Comparison of ENCODE assay signal across 8 mouse cellular contexts in the genomic region with DNA sequence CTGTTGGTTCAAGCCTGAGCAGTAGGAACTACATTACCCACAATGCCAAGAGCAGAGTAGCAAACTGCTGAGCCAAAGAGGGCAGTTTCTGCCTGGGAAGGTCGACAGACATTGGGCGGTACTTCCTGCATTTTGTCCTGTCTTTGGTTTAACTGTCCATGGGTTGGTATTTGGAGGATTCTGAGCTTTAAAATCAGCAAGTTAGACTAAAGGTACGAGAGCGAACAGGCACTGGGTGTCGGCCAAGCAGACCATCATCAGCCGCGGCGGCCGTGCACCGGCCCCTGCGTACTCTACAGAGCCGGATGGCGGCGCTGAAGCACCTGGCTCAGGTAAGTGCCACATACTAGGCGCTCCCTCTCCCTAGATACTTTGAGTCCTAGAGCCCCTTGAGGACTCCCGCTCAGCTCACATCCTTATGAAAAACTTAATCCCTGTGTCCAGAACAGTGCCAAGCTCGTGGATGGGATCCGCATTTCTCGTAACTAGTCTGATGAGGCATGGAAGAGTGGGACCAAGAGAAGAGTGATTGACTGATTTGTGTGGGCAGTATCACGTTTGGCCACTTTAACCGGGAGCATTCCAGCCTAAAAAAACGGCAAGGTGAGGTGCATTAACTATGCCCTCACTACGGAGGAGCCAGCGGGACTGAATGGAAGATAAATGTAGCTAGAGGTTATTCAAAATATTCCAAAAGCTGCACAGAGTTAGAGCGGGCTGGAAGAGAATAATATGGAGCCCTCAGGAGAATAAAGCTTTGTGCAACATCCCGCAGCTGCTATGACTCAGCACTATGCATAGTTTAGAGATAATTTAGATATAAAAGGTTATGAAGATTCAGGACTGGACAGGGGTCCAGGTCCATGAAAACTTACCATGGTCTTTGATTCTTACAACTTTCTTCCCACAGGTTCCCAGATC. TPM values are rescaled to one million over a fixed set of nuclear protein-coding genes. Genes with fewer than 3 reads are reported as not detected.
A peak's percentile ranks its signal among the peaks of the same experiment; 100 is the strongest.
DNase-seq lines count a peak whose midpoint lies in the region; ATAC-seq and TF ChIP-seq lines count a peak whose summit lies in the region.

A gene (plus strand): TSS at position 104 of the 921 bp plus-strand sequence.

- peak; percentile 84 for DNase-seq in R1 (ENCODE audit: low read depth, low spot score)
- DNase-seq in cerebellum, postnatal 14 days: peak; percentile 64 to 74
- peak; percentile 31 to 47 for DNase-seq in frontal cortex, postnatal 25 days (ENCODE audit: low spot score in 2 of 2)
- peak; percentile 55 to 88 for DNase-seq in layer of hippocampus, postnatal 14 days (ENCODE audit: low spot score in 2 of 2)
- DNase-seq in lung, postnatal 0 days (ENCODE audit: low spot score): peak; percentile 84
- DNase-seq in ovary, postnatal 10 days (ENCODE audit: low spot score): peak; percentile 13
- DNase-seq in thymus, postnatal 14 days: peak; percentile 32

- ATAC-seq in hindbrain, embryonic 13.5 days (ENCODE audit: low FRiP score): peak; percentile 95
- peak; percentile 98 for ATAC-seq in lung, postnatal 0 days

- peak within 1 kb of the TSS; percentile 84 for H3K9ac ChIP-seq in hindbrain, embryonic 13.5 days
- H3K9ac ChIP-seq in lung, postnatal 0 days (replicated peaks; ENCODE audit: low read depth): peak within 1 kb of the TSS; percentile 30

- H3K27me3 ChIP-seq in hindbrain, embryonic 13.5 days: no peaks in the 10 kb centered on the region
- H3K27me3 ChIP-seq in lung, postnatal 0 days (replicated peaks; ENCODE audit: insufficient read depth, low read length): no peaks in the 10 kb centered on the region

- WGBS in hindbrain, embryonic 13.5 days: 2% methylated on average over 26 of the region's 26 CpGs
- WGBS in lung, postnatal 0 days: 1% methylated on average over 26 of the region's 26 CpGs

- peak; percentile 38; the same call in 1 of the 2 replicates for TF ChIP-seq EP300 in lung, postnatal 0 days (IDR thresholded peaks at IDR 0.05)

- peak within 1 kb of the TSS; percentile 75 for H3K4me2 ChIP-seq in hindbrain, embryonic 13.5 days
- H3K4me2 ChIP-seq in lung, postnatal 0 days (replicated peaks; ENCODE audit: low read depth, low read length): peak within 1 kb of the TSS; percentile 86

- no peaks in the 10 kb centered on the region for H3K9me3 ChIP-seq in hindbrain, embryonic 13.5 days
- no peaks in the 10 kb centered on the region for H3K9me3 ChIP-seq in lung, postnatal 0 days (ENCODE audit: low read length)

- H3K36me3 ChIP-seq in hindbrain, embryonic 13.5 days: peaks cover 21% of the 10 kb centered on the region
- H3K36me3 ChIP-seq in lung, postnatal 0 days (ENCODE audit: insufficient read depth, low read length): peaks cover 4% of the 10 kb centered on the region; the same call in 1 of the 2 replicates

- H3K27ac ChIP-seq in hindbrain, embryonic 13.5 days: peak within 1 kb of the TSS; percentile 78
- peak within 1 kb of the TSS; percentile 48 for H3K27ac ChIP-seq in lung, postnatal 0 days (ENCODE audit: low read length)

- peaks cover 8% of the 10 kb centered on the region; the same call in 1 of the 2 replicates for H3K4me1 ChIP-seq in hindbrain, embryonic 13.5 days (replicated peaks)
- H3K4me1 ChIP-seq in lung, postnatal 0 days (ENCODE audit: insufficient read depth, low read depth, low read length): no peaks in the 10 kb centered on the region

- H3K4me3 ChIP-seq in hindbrain, embryonic 13.5 days: peak within 1 kb of the TSS; percentile 72
- peak within 1 kb of the TSS; percentile 63 for H3K4me3 ChIP-seq in lung, postnatal 0 days (ENCODE audit: low read depth, low read length)

- TF ChIP-seq CTCF in lung, postnatal 0 days (IDR thresholded peaks at IDR 0.05): peak; percentile 29

RNA-seq across cellular contexts. Expression of the gene that starts here (rescaled TPM):
- 3.5 and 3.9 TPM in 2 replicates for polyA plus RNA-seq in hindbrain, embryonic 13.5 days (2015; fragmentation: Nextera tagmentation; extraction: Ambion mirVana)
- 1 to 10 TPM; 5.0 to 6.2 TPM for total RNA-seq in layer of hippocampus, postnatal 14 days (2021)
- polyA plus RNA-seq in lung, postnatal 0 days (2015; fragmentation: Nextera tagmentation; extraction: Ambion mirVana): 1.3 and 1.4 TPM in 2 replicates

Comparison
In these comparisons a context has a peak if more than half of its experiments do, and no peak if none do; other contexts are left out.
1. Peak in every context shown above with its lines: DNase-seq, ATAC-seq, H3K4me3 ChIP-seq and H3K27ac ChIP-seq.
2. DNase-seq: peak in every context shown above with its lines; median percentile 84 in R1; 84 in lung, postnatal 0 days; 72 in layer of hippocampus, postnatal 14 days; 69 in cerebellum, postnatal 14 days; 39 in frontal cortex, postnatal 25 days; 32 in thymus, postnatal 14 days; 13 in ovary, postnatal 10 days.